Mouse (Mus musculus) MEL (cell line): ENCODE measurements around the gene Abl2. TPM values are rescaled to one million over a fixed set of nuclear protein-coding genes. Genes with fewer than 3 reads are reported as not detected.

Experiments
- DNase-seq: peaks from one replicate; pipeline ENCODE4 v3.0.0; 2011; ENCODE audit warnings: low read depth, low spot score
- H3K27ac ChIP-seq: 2 replicates; pipeline ENCODE4 v1.5.1; 2012; ENCODE audit warnings: low read depth, mild to moderate bottlenecking, control low read depth, low read length, moderate library complexity; ENCODE audit not compliant: control insufficient read depth
- H3K27me3 ChIP-seq, 2 experiments: fragments of 150-350 bp in 1 of 2; sonication (generic) in 1 of 2; 2 replicates each; pipeline ENCODE4 v1.6.1; 2012; ENCODE audit warnings: low read length in 2 of 2, mild to moderate bottlenecking in 2 of 2, improper control_type of control experiment in 1 of 2, moderate library complexity in 1 of 2; ENCODE audit not compliant: insufficient read depth in 2 of 2, control insufficient read depth in 1 of 2
- H3K36me3 ChIP-seq, 2 experiments: 2 replicates each; pipeline ENCODE4 v1.6.1; 2012 to 2014; ENCODE audit warnings: low read length in 2 of 2, improper control_type of control experiment in 1 of 2, inconsistent platforms in 1 of 2, mild to moderate bottlenecking in 1 of 2; ENCODE audit not compliant: insufficient read depth in 2 of 2, control insufficient read depth in 1 of 2
- H3K4me1 ChIP-seq, 2 experiments: fragments of 150-350 bp in 1 of 2; sonication (generic) in 1 of 2; 2 replicates each; pipeline ENCODE4 v1.6.1; 2012; ENCODE audit warnings: low read length in 2 of 2, improper control_type of control experiment in 1 of 2, mild to moderate bottlenecking in 1 of 2; ENCODE audit not compliant: insufficient read depth in 2 of 2, control insufficient read depth in 1 of 2
- H3K4me3 ChIP-seq, 2 experiments: fragments of 150-350 bp in 1 of 2; sonication (generic) in 1 of 2; 2 replicates each; pipeline ENCODE4 v1.5.1; 2012; ENCODE audit warnings: low read depth in 2 of 2, low read length in 2 of 2, mild to moderate bottlenecking in 2 of 2, moderate library complexity in 2 of 2, control low read depth in 1 of 2, improper control_type of control experiment in 1 of 2; ENCODE audit not compliant: control insufficient read depth in 1 of 2, insufficient read depth in 1 of 2
- H3K79me2 ChIP-seq: 2 replicates; pipeline ENCODE4 v1.6.1; 2012; ENCODE audit warnings: mild to moderate bottlenecking, low read length, moderate library complexity; ENCODE audit not compliant: control insufficient read depth, poor library complexity, insufficient read depth
- H3K9ac ChIP-seq: 2 replicates; pipeline ENCODE4 v1.6.1; 2012; ENCODE audit warnings: low read depth, mild to moderate bottlenecking, control low read depth, low read length, moderate library complexity; ENCODE audit not compliant: control insufficient read depth, poor library complexity, severe bottlenecking
- H3K9me3 ChIP-seq: fragments of 150-350 bp; sonication (generic); replicated peaks from 2 replicates; pipeline ENCODE4 v1.6.1; 2012; ENCODE audit warnings: mild to moderate bottlenecking, low read length, improper control_type of control experiment, moderate library complexity; ENCODE audit not compliant: insufficient read depth
- BHLHE40 ChIP-seq: IDR thresholded peaks from 2 replicates; pipeline ENCODE4 v1.6.1; 2012; ENCODE audit warnings: low read depth, mild to moderate bottlenecking, inconsistent platforms, low read length, improper control_type of control experiment, borderline replicate concordance
- CHD2 ChIP-seq: IDR thresholded peaks from 2 replicates; pipeline ENCODE4 v1.6.1; 2011; ENCODE audit warnings: low read length, improper control_type of control experiment
- E2F4 ChIP-seq: IDR thresholded peaks from 2 replicates; pipeline ENCODE4 v1.6.1; 2011; ENCODE audit warnings: low read depth, low read length, improper control_type of control experiment, borderline replicate concordance
- ETS1 ChIP-seq: IDR thresholded peaks from 2 replicates; pipeline ENCODE4 v1.6.1; 2012; ENCODE audit warnings: low read depth, mild to moderate bottlenecking, inconsistent platforms, low read length, improper control_type of control experiment, moderate library complexity
- GATA1 ChIP-seq: IDR thresholded peaks from 2 replicates; pipeline ENCODE4 v1.6.1; 2011; ENCODE audit warnings: low read depth, low read length, improper control_type of control experiment
- HCFC1 ChIP-seq: IDR thresholded peaks from 2 replicates; pipeline ENCODE4 v1.6.1; 2012; ENCODE audit warnings: low read depth, mild to moderate bottlenecking, inconsistent platforms, low read length, improper control_type of control experiment, moderate library complexity
- NRF1 ChIP-seq: IDR thresholded peaks from 2 replicates; pipeline ENCODE4 v1.6.1; 2014; ENCODE audit warnings: low read depth, mild to moderate bottlenecking, inconsistent platforms, low read length, improper control_type of control experiment, moderate library complexity; ENCODE audit not compliant: poor library complexity, insufficient read depth, severe bottlenecking
- POLR2A ChIP-seq, 2 experiments: IDR thresholded peaks; 2 replicates each; pipeline ENCODE4 v1.6.1; 2011 to 2012; ENCODE audit warnings: low read length in 2 of 2, mild to moderate bottlenecking in 2 of 2, control low read depth in 1 of 2, improper control_type of control experiment in 1 of 2, low read depth in 1 of 2, moderate library complexity in 1 of 2; ENCODE audit not compliant: control insufficient read depth in 1 of 2, insufficient read depth in 1 of 2, poor library complexity in 1 of 2
- RAD21 ChIP-seq: IDR thresholded peaks from 2 replicates; pipeline ENCODE4 v1.6.1; 2011; ENCODE audit warnings: mild to moderate bottlenecking, low read depth, low read length, improper control_type of control experiment
- RCOR1 ChIP-seq: IDR thresholded peaks from 2 replicates; pipeline ENCODE4 v1.6.1; 2012; ENCODE audit warnings: low read depth, mild to moderate bottlenecking, inconsistent platforms, low read length, improper control_type of control experiment
- SIN3A ChIP-seq: IDR thresholded peaks from 2 replicates; pipeline ENCODE4 v1.6.1; 2012; ENCODE audit warnings: low read length, improper control_type of control experiment, inconsistent platforms
- SMC3 ChIP-seq: IDR thresholded peaks from 2 replicates; pipeline ENCODE4 v1.6.1; 2011; ENCODE audit warnings: low read depth, low read length, improper control_type of control experiment
- TBP ChIP-seq: IDR thresholded peaks from 2 replicates; pipeline ENCODE4 v1.8.0; 2011; ENCODE audit warnings: low read depth, low read length, improper control_type of control experiment
- USF1 ChIP-seq: IDR thresholded peaks from 2 replicates; pipeline ENCODE4 v1.6.1; 2014; ENCODE audit warnings: low read depth, mild to moderate bottlenecking, inconsistent platforms, low read length, improper control_type of control experiment, moderate library complexity
- USF2 ChIP-seq, 2 experiments: IDR thresholded peaks; 2 replicates each; pipeline ENCODE4 v1.6.1; 2011 to 2012; ENCODE audit warnings: improper control_type of control experiment in 2 of 2, low read length in 2 of 2, borderline replicate concordance in 1 of 2, inconsistent platforms in 1 of 2, low read depth in 1 of 2, mild to moderate bottlenecking in 1 of 2; ENCODE audit not compliant: insufficient read depth in 1 of 2
- ZKSCAN1 ChIP-seq: IDR thresholded peaks from 2 replicates; pipeline ENCODE4 v1.6.1; 2012; ENCODE audit warnings: low read depth, mild to moderate bottlenecking, inconsistent platforms, low read length, improper control_type of control experiment, moderate library complexity
- ZMIZ1 ChIP-seq: IDR thresholded peaks from 2 replicates; pipeline ENCODE4 v1.6.1; 2012; ENCODE audit warnings: low read depth, mild to moderate bottlenecking, inconsistent platforms, low read length, improper control_type of control experiment, moderate library complexity
- polyA plus RNA-seq, 2 experiments: library from polyadenylated mRNA; stranded (reverse) in 1 of 2; unstranded in 1 of 2; fragments of >175 nt in 1 of 2; fragments of >200 nt in 1 of 2; gene quantifications; 2 replicates each; pipeline versions ENCODE4 v1.2.1 to v1.2.4; 2012; ENCODE audit warnings: low replicate concordance in 2 of 2, low read depth in 1 of 2; ENCODE audit not compliant: insufficient read length in 2 of 2, insufficient read depth in 1 of 2, missing spikeins in 1 of 2
- total RNA-seq: library from RNA; depleted of rRNA; stranded (reverse); fragments of 300-350 nt; gene quantifications from 2 replicates; pipeline ENCODE4 v1.2.3, GENCODE M21; 2012

The Abl2 gene
- total and polyA plus RNA-seq, 3 experiments, result 13.8 to 17.5 TPM; not detected in 1

- no peak overlapping the region for H3K4me3 ChIP-seq
- no peak for DNase-seq
- H3K27ac ChIP-seq, result no peak overlapping the region
- TF ChIP-seq RAD21 (no peak), USF2 (IDR thresholded peaks at IDR 0.05; ENCODE audit: borderline replicate concordance in 1 of 2, insufficient read depth in 1 of 2, low read depth in 1 of 2, low read length in 2 of 2) (no peak), CHD2 (no peak), ETS1 (no peak), E2F4 (no peak), RCOR1 (no peak), NRF1 (no peak), ZKSCAN1 (no peak), BHLHE40 (no peak), POLR2A (IDR thresholded peaks at IDR 0.05; ENCODE audit: control insufficient read depth in 1 of 2, insufficient read depth in 1 of 2, low read depth in 1 of 2, low read length in 2 of 2, poor library complexity in 1 of 2) (no peak), USF1 (no peak), HCFC1 (no peak), ZMIZ1 (no peak)
- H3K9ac ChIP-seq, result no peak overlapping the region
- no peaks in the 10 kb centered on the region for H3K4me1 ChIP-seq
- peaks cover 0 to 2% of the 10 kb centered on the region in 2 experiments; a peak in 2 of 4 replicates for H3K36me3 ChIP-seq
- H3K9me3 ChIP-seq, result no peaks in the 10 kb centered on the region
- H3K79me2 ChIP-seq, result peaks cover 21% of the 10 kb centered on the region
- H3K27me3 ChIP-seq, result no peaks in the 10 kb centered on the region
These were observed 14.4 kb downstream of the Abl2 start for GRCm38 (mm10) chr1:156572952-156573351.

GRCm38 (mm10) chr1:156581149-156581548 lies 22.6 kb downstream of the Abl2 start:
- Histone ChIP-seq H3K4me3 (no peak overlapping the region), H3K27me3 (no peaks in the 10 kb centered on the region), H3K9me3 (no peaks in the 10 kb centered on the region), H3K4me1 (no peaks in the 10 kb centered on the region), H3K79me2 (peaks cover 13% of the 10 kb centered on the region; the same call in 1 of the 2 replicates), H3K9ac (no peak overlapping the region), H3K36me3 (no peaks in the 10 kb centered on the region), H3K27ac (no peak overlapping the region)
- TF ChIP-seq SIN3A (no peak), TBP (no peak), GATA1 (no peak), SMC3 (no peak), ETS1 (no peak), E2F4 (no peak)
- DNase-seq, result no peak
